Mouse (Mus musculus) ES-Bruce4 (cell line): ENCODE measurements at regions not wholly inside any gene's neighbourhood (a gene's known extent, or its start where the extent isn't known, plus 50 kb on each side); places are given as distances from the start of the nearest gene placed in this dataset.

ENCODE experiments used
- H3K27ac ChIP-seq: 2 replicates; pipeline ENCODE4 v1.5.1; 2012; ENCODE audit warnings: low read length, inconsistent platforms; ENCODE audit not compliant: insufficient read depth
- H3K27me3 ChIP-seq: 2 replicates; pipeline ENCODE4 v1.6.1; 2012; ENCODE audit warnings: mild to moderate bottlenecking, low read length, inconsistent platforms; ENCODE audit not compliant: control insufficient read depth, poor library complexity, insufficient read depth, severe bottlenecking
- H3K36me3 ChIP-seq: 2 replicates; pipeline ENCODE4 v1.6.1; 2012; ENCODE audit warnings: inconsistent platforms, mild to moderate bottlenecking, low read length, moderate library complexity; ENCODE audit not compliant: control insufficient read depth, poor library complexity, insufficient read depth, severe bottlenecking
- H3K4me1 ChIP-seq: one replicate; pipeline ENCODE4 v1.8.1; 2011; ENCODE audit warnings: low read length; ENCODE audit not compliant: control insufficient read depth, insufficient read depth
- H3K4me3 ChIP-seq: 2 replicates; pipeline ENCODE4 v1.5.1; 2011; ENCODE audit warnings: low read depth, mild to moderate bottlenecking, low read length
- H3K9ac ChIP-seq: 2 replicates; pipeline ENCODE4 v1.6.1; 2012; ENCODE audit warnings: low read depth, mild to moderate bottlenecking, inconsistent platforms; ENCODE audit not compliant: poor library complexity, severe bottlenecking
- H3K9me3 ChIP-seq: replicated peaks from 2 replicates; pipeline ENCODE4 v1.6.1; 2012; ENCODE audit warnings: mild to moderate bottlenecking, low read length, inconsistent platforms; ENCODE audit not compliant: control insufficient read depth, poor library complexity, insufficient read depth, severe bottlenecking
- CTCF ChIP-seq: IDR thresholded peaks from one replicate; pipeline ENCODE4 v1.8.1; 2011; ENCODE audit warnings: low read depth, low read length
- EP300 ChIP-seq: IDR thresholded peaks from 2 replicates; pipeline ENCODE4 v1.6.1; 2011; ENCODE audit warnings: low read depth, low read length; ENCODE audit not compliant: insufficient read depth
- POLR2A ChIP-seq: IDR thresholded peaks from one replicate; pipeline ENCODE4 v1.8.1; 2011; ENCODE audit warnings: low read length; ENCODE audit not compliant: insufficient read depth

DNA sequence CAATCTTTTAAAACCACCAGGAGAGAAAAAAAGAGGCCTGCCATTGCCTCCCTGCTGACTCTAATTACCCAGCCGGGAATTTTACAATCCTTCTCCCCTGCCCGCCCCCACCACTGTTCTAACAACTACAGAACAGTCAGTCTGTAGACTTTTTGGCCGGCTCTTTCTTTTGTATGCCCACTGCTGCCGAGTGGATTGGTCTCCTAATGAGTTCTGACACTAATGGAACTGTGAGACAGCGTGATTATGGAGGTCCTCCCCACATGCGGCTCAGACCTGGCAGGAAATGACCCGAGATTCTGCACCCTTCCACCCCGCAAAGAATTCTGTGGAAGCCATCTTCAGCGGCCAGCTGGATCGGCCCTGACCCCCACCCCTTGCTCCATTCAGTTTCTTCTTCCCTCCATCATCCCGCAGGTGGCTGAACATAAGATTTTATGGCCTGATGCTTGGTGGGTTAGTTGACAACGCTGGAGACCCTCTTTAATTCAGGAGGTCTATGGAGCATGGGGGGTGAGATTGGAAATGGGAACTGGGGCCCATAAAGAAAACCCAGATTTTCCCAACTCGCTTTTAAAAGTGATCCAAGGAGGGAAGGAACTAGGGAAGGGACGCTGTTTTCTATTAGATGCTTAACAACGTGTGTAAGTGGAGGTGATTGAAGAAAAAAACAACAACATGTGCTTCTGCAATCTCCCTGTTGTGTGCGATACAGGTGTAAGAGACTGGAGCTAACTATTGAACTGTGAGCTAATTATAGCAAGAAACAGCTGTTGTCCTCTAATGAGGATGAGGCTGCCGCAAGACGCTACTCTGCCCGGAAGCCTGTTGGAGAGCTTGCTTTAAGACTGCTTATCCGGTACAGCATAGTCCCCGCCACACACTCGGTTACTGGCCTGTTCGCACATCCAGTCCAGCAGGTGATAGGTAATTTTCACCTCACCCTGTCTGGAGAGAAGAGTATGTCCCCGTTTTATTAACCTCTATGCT lies 323.6 kb downstream of the Icos start:
- no peak overlapping the region for H3K27ac ChIP-seq
- no peak for TF ChIP-seq EP300
- TF ChIP-seq POLR2A: no peak
- no peak for TF ChIP-seq CTCF

DNA sequence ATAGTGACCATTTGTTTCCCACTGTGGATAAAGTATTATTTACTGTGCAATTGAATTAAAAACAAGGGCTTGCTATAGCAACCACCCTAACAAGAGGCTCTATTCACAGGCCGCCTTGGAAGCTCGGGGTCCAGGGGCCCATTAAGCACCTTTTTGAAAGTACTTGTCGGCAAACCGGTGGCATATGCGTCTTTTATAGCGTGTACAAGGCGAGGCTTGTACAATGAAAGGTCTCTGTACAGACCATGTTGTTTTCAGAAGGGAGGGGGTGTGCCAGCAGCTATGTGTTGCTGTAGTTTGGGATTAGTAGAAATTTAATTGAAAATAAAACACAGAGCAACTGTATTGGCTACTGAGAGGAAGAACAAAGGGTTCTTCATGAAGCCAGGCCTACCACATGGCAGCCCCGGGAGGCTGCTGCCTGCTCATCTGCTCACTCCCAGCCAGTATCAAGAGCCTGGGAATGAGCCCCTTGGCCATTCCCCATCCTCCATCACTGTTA lies 324.9 kb downstream of the Icos start:
- no peaks in the 10 kb centered on the region for H3K9me3 ChIP-seq
- TF ChIP-seq CTCF: no peak
- no peak for TF ChIP-seq EP300
- no peak for TF ChIP-seq POLR2A
- no peak overlapping the region for H3K9ac ChIP-seq
- H3K27me3 ChIP-seq: no peaks in the 10 kb centered on the region
- H3K4me1 ChIP-seq: no peaks in the 10 kb centered on the region
- no peak overlapping the region for H3K27ac ChIP-seq
- no peaks in the 10 kb centered on the region for H3K36me3 ChIP-seq
- no peak overlapping the region for H3K4me3 ChIP-seq

More for the DNA sequence above, 323.6 kb downstream of the Icos start:
- Histone ChIP-seq H3K9me3 (no peaks in the 10 kb centered on the region), H3K27me3 (no peaks in the 10 kb centered on the region), H3K9ac (no peak overlapping the region), H3K4me1 (no peaks in the 10 kb centered on the region), H3K4me3 (no peak overlapping the region), H3K36me3 (no peaks in the 10 kb centered on the region)

DNA sequence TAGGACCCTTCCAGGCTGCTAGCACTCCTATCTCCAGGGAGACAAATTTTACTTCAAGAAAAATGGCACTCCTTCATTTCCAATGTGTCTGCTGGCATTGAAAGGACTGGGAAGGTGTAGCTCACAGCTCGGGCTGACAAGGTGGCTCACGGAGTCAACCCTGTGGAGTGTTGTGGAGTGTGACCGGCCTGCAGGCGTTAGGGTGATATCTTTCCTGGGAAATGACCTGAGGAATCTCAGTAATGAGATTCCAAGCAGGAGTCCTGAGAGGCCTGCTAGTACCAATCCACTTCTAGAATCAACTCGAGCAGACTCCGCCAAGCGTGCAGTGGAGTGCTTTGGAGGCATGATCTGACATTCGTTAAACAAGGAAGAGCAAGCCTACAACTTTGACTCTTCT lies 328.6 kb downstream of the Icos start:
- no peak overlapping the region for H3K9ac ChIP-seq
- no peak for TF ChIP-seq CTCF
- TF ChIP-seq EP300: no peak
- no peak for TF ChIP-seq POLR2A
- no peaks in the 10 kb centered on the region for H3K9me3 ChIP-seq
- no peak overlapping the region for H3K4me3 ChIP-seq
- no peaks in the 10 kb centered on the region for H3K27me3 ChIP-seq
- no peaks in the 10 kb centered on the region for H3K36me3 ChIP-seq
- H3K4me1 ChIP-seq: no peaks in the 10 kb centered on the region
- no peak overlapping the region for H3K27ac ChIP-seq

DNA sequence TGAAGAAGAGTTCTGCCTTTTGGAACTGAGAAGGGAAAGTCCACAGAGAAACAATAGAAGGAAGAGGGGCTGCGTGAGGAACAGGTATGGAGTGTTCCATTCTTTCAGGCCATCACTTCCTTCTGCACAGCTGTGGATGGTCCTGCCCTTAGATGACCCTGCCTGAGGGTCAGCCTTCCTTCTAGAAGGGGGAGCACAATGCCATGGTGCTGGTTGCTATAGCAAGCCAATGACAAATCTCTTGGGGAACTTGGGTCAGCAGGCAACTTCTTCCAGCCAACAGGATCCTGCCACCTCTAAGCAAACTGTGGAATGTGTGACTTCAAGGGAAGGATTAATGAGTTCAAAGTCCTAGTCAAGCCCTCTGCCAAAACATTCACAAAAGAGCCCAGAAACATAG lies 329.1 kb upstream of the Pard3b start:
- Histone ChIP-seq H3K4me3 (no peak overlapping the region), H3K27ac (no peak overlapping the region), H3K27me3 (no peaks in the 10 kb centered on the region), H3K36me3 (no peaks in the 10 kb centered on the region), H3K9me3 (no peaks in the 10 kb centered on the region), H3K9ac (no peak overlapping the region), H3K4me1 (no peaks in the 10 kb centered on the region)
- TF ChIP-seq POLR2A (no peak), EP300 (no peak), CTCF (no peak)

DNA sequence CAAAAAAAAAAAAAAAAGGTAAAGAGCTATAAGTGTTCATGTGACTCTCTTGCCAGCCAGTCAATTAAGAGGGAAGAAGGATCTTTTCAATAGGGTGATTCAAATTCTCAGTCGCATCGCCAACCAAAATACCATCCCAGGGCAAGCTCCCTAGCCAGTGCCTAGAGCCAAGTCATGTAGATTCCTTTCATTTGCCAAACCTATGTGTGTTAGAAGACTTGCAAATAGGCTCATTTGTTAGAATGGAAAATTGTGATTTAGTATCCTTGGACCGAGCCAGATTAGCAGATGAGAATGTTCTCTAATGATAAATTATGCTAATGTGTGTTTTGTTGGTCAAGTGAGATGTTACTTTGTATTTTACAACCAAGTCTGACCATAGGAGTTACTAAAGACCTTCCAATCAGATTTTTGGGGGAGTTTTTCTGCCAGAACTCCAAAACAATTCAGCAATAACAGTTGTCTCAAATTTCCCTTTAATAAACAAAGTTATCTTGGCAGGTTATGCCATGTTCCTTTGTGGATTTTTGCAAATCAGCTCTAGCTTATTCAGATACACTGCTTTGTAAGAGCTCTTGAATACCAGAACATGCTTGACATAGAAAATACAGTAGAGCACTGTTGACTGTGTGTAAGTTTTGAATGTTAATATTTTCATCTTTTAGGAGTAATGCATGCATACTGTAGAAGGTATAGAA lies 328.4 kb upstream of the Pard3b start:
- H3K4me1 ChIP-seq: no peaks in the 10 kb centered on the region
- no peaks in the 10 kb centered on the region for H3K36me3 ChIP-seq
- no peaks in the 10 kb centered on the region for H3K9me3 ChIP-seq
- no peaks in the 10 kb centered on the region; the same call in 1 of the 2 replicates for H3K27me3 ChIP-seq
- no peak overlapping the region for H3K27ac ChIP-seq
- TF ChIP-seq CTCF (no peak), EP300 (no peak), POLR2A (no peak)
- no peak overlapping the region for H3K9ac ChIP-seq
- H3K4me3 ChIP-seq: no peak overlapping the region

DNA sequence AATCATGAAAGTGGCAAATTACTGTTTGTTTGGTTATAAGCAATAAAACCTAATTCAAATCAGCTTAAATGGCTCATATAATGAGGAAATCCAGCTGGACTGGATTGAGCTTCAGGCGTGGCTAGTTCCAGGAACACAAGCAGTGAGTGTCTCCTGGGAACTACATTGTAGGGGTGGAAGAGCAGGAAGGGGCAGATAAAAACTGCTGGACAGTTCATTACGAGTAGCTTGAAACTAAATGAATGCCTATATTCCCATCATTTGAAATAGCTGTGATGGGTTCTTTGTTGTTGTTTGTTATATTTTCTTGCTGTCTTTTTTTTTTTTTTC lies 327.9 kb upstream of the Pard3b start:
- TF ChIP-seq CTCF: no peak
- no peak for TF ChIP-seq POLR2A
- no peak for TF ChIP-seq EP300
- Histone ChIP-seq H3K27me3 (no peaks in the 10 kb centered on the region; the same call in 1 of the 2 replicates), H3K9me3 (no peaks in the 10 kb centered on the region), H3K27ac (no peak overlapping the region), H3K4me3 (no peak overlapping the region), H3K9ac (no peak overlapping the region), H3K4me1 (no peaks in the 10 kb centered on the region), H3K36me3 (no peaks in the 10 kb centered on the region)
